Mouse (Mus musculus) ovary, postnatal 36 days (tissue): ENCODE data around the gene Tmem104.

ENCODE experiments used
- DNase-seq: peaks from one replicate; pipeline ENCODE4 v3.0.0; 2022; ENCODE audit warnings: low spot score, mixed read lengths

The Tmem104 gene

GRCm38 (mm10) chr11:115264862-115265668 is 77.8 kb downstream of the Tmem104 start:
- DNase-seq, result no peak

- no peak for DNase-seq
Measured at GRCm38 (mm10) chr11:115265771-115266399, 78.6 kb downstream of the Tmem104 start.

DNA sequence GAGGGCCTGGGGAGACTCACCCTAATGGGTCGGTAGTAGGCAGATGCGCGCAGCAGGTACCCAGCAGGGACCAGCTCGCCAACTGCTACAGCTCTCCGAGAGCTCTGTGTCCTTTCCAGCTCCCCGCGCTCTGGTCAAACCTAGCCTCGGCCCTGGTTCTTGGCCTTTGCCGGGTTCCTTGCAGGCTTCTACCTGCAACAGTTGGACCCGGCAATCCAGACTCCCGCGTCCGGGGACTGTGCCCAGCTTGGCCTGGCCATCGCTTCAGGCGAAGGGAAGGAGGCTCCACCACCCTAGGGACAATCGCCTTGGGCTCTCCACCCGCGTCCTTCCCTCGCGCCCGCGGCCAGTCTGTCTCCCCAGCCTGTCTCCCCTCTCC is 79.1 kb downstream of the Tmem104 start:
- peak; percentile 26 for DNase-seq

- peak; percentile 42 for DNase-seq
Measured at GRCm38 (mm10) chr11:115267061-115267883, 80.0 kb downstream of the Tmem104 start, which contains the start of gene Grin2c. Gene Grin2c, minus strand, starts transcription at chr11:115267243.

DNA sequence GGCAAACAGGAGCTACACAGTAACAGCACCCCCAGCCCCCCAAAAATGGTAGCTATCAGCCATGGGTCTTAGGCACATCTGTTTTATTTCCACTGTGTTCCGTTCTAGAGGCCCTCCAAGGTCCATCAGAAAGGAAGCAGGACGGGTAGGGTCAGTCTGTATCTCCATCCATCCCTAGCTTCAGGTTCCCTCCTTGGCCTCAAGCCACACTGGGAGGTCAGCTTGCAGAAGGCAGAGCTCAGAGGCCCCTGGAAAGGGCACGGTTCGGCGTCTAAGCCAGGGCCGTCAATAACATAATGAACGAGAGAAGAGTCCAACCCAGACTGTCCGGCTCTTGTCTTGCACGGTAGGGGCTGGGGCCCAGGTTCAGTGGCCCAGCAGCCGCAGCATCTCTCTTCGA is 80.7 kb downstream of the Tmem104 start:
- DNase-seq, result no peak

GRCm38 (mm10) chr11:115269330-115270066 is 82.2 kb downstream of the Tmem104 start:
- no peak for DNase-seq

DNA sequence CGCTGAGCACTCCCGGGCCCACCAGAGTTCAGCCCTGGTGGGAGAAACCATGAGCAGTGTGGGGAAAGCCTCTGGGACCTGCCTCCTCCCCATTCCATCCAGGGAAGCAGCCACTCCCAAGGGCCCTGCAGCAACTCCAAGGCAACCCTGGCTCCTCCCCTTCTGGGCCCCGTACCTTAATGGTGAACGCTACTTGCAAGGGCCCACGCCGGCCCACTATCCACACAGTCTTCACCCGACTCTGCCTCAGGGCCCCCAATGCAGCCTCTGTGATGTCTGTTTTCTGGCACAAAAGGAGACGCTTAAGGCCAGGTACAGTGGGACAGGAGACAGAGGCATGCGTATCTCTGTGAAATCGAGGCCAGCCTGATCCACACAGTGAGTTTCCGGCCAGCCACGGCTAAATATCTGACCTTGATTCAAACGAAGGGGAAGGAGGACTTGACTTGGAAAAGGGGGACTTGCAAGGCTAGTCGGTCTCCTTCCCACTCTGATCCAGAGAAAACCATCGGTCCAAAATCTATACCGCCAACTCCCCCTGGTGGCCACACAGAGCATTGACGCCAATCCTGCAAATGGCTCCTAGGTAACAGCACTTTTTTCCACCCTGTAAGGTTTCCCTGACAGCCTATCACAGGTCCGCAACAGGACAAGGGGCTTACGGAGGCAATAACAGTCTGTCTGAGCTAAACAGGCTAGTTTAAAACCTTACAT is 83.0 kb downstream of the Tmem104 start:
- DNase-seq, result peak; percentile 76

DNA sequence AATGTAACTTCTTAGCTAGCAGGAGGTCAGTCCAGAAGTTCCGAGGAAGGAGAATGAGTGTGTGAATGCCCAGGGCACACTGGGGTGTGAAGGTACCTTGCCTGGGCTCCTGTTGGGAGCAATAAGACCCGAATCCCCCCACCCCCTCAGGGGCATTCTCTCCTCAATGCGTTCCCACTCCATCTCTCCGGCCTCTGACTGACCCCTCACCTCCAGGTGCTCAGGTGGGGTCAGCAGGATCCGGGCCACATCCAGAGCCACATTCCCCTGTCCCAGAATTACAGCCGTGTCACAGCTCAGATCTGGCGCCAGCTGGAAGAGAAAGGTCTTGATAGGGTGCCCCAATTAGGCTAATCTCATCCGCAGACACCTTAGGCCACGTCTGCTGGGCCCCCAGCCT is 83.8 kb downstream of the Tmem104 start:
- no peak for DNase-seq

DNA sequence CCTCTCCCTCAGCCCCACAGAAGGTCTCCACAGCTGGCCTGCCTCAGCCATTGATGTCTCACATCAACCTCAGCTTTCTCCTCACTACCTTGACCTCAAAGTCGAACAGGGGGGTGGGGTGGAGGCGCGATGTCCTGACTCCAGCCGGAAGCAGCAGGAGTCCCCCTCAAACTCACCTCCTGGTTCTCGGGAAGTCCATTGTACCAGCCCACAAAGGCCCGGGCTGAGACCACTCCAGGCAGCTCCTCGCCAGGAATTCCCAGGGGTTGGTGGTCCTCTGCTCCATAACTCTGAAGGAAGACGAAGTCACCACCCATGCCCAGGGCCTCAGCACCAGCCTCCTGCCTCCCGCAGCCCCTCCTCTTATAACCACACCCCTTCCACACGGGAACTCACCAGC is 84.2 kb downstream of the Tmem104 start:
- DNase-seq, result no peak

- peak; percentile 32 for DNase-seq
Measured at GRCm38 (mm10) chr11:115272894-115273498, 85.7 kb downstream of the Tmem104 start.

- no peak for DNase-seq
Measured at GRCm38 (mm10) chr11:115273735-115274134, 86.4 kb downstream of the Tmem104 start.

DNA sequence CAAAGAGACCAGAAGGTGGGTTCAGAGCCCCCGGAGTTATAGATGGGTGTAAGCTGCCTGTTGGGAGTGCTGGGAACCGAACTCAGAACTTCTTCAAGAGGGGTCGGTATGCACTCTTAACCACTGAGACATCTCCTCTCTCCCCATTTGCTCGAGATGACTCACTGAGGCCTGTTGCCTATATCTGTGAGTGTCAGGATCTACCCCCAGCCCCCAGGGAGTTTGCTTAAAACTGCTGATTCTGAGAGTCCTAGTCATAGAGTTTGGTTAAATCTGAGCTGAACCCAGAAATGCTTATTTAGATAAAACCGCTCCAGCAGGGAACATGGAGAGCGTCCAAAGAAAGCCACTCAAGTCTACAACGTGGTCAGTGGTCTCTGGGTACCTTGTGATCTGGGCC is 86.9 kb downstream of the Tmem104 start:
- no peak for DNase-seq

DNA sequence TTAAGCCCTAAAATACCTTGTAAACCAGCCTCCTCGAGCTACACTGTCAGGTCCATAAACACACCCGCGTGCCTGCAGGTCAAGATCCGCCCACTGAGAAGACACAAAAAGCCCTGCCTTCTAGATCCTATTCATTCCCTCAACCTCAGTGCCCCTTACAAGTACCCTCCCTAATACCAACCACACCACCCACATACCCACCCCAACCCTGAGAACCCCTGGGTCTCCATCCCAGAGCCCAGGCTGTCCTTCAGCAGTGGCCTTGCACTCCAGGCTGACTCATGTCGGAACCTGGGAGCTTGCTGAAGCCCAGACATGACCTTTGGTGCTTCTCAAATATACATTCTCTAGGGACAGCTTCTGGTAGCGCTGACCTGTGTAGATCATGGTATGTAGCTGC is 87.5 kb downstream of the Tmem104 start:
- no peak for DNase-seq

- peak; percentile 34 for DNase-seq
Measured at GRCm38 (mm10) chr11:115275509-115275908, 88.2 kb downstream of the Tmem104 start.

DNA sequence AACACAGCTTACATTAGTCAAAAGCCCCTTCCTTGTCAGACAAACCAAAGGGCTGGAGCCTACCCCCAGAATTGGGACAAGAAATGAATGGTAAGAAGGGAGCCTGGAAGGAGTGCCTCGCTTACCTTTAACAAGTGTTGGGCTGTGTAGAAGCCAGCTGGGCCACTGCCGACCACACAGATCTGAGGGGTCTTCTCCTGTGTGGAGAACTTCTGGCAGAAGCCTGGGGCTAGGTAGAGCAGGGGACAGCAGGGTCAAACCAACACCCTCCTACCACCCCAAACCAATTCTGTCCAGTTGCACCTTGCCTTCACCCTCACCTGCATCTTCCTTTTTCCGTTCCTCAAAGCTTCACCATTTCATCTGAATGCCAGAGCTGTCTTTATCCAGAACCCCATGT is 88.7 kb downstream of the Tmem104 start:
- no peak for DNase-seq

GRCm38 (mm10) chr11:115276780-115277603 is 89.7 kb downstream of the Tmem104 start, which contains the start of gene Fdxr:
Gene Fdxr, minus strand, starts transcription at chr11:115277050.
- peak; percentile 98 for DNase-seq

GRCm38 (mm10) chr11:115277604-115277975 is 90.3 kb downstream of the Tmem104 start:
- DNase-seq, result no peak

DNA sequence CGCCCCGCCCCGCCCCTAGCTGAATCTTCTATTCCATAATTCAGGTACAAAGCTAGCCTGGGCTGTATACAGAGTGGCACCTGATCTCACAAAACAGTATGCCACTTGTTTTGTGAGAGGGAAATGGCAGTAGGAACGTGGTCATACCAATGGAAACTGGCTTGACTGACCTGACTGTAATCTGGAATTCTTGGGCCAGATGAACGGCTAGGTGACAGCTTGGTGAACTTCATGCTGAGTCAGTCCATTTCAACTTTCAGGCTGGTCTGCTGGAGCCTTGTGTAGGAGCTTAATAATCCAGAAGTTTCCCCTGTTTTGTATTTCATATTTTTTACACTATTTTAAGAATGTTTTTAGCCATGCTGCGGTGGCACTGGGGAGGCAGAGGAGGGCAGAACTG is 90.9 kb downstream of the Tmem104 start:
- no peak for DNase-seq

GRCm38 (mm10) chr11:115279726-115280125 is 92.4 kb downstream of the Tmem104 start:
- DNase-seq, result no peak

GRCm38 (mm10) chr11:115282295-115282694 is 95.0 kb downstream of the Tmem104 start:
- peak; percentile 32 for DNase-seq
